Mouse (Mus musculus) lung, embryonic 15.5 days (tissue): Measurements from ENCODE around the gene Ano6. TPM values are rescaled to one million over a fixed set of nuclear protein-coding genes. Genes with fewer than 3 reads are reported as not detected.

Experiments
- ATAC-seq: fragments of 200-750 bp; cut with Nextera tagmentation; 2 replicates; pipeline ENCODE4 v1.8.0; 2017; ENCODE audit warnings: moderate number of reproducible peaks, borderline replicate concordance; ENCODE audit not compliant: low FRiP score, low TSS enrichment; ENCODE audit errors: extremely low read depth
- H3K27ac ChIP-seq: fragments of 300-500 bp; sonication (generic); 2 replicates; pipeline ENCODE4 v1.5.1; 2015; ENCODE audit warnings: moderate library complexity, mild to moderate bottlenecking, inconsistent platforms
- H3K27me3 ChIP-seq: fragments of 300-500 bp; sonication (generic); 2 replicates; pipeline ENCODE4 v1.6.1; 2015; ENCODE audit warnings: inconsistent platforms
- H3K36me3 ChIP-seq: fragments of 300-500 bp; sonication (generic); 2 replicates; pipeline ENCODE4 v1.6.1; 2015; ENCODE audit warnings: inconsistent platforms
- H3K4me1 ChIP-seq: fragments of 300-500 bp; sonication (generic); 2 replicates; pipeline ENCODE4 v1.6.1; 2015; ENCODE audit warnings: inconsistent platforms
- H3K4me2 ChIP-seq: fragments of 300-500 bp; sonication (generic); 2 replicates; pipeline ENCODE4 v1.6.1; 2015; ENCODE audit warnings: inconsistent platforms, mild to moderate bottlenecking, moderate library complexity
- H3K4me3 ChIP-seq: fragments of 300-500 bp; sonication (generic); 2 replicates; pipeline ENCODE4 v1.5.1; 2015; ENCODE audit warnings: mild to moderate bottlenecking, inconsistent platforms
- H3K9ac ChIP-seq: fragments of 300-500 bp; sonication (generic); 2 replicates; pipeline ENCODE4 v1.6.1; 2015; ENCODE audit warnings: inconsistent platforms
- H3K9me3 ChIP-seq: fragments of 300-500 bp; sonication (generic); 2 replicates; pipeline ENCODE4 v1.6.1; 2016; ENCODE audit warnings: inconsistent platforms
- WGBS: fragments of 180-500 bp; shearing (Covaris S2); methylation state at CpG from one replicate; pipeline ENCODE4 v1.1.7; 2015; 5-methylcytosine and 5-hydroxymethylcytosine counted together
- polyA plus RNA-seq: library from polyadenylated mRNA; unstranded; fragments of >200 nt; fragmentation: Nextera tagmentation; extraction: Ambion mirVana; gene quantifications from 2 replicates; pipeline ENCODE4 v1.2.1, GENCODE M21; 2015

Ano6 gene
- polyA plus RNA-seq, 1 experiment from 2014 or later, result 44.0 TPM

GRCm38 (mm10) chr15:95757169-95757568 lies 33.5 kb upstream of the Ano6 start:
- 0 out of 2 replicates have a peak, but pooled peaks cover 3% of the 10 kb centered on the region for H3K27me3 ChIP-seq
- WGBS, result 9% methylated on average over 10 of the region's 10 CpGs
- H3K36me3 ChIP-seq, result no peaks in the 10 kb centered on the region
- peaks cover 6% of the 10 kb centered on the region for H3K4me1 ChIP-seq
- no peak overlapping the region for H3K9ac ChIP-seq
- peak; percentile 96 for ATAC-seq
- no peaks in the 10 kb centered on the region for H3K9me3 ChIP-seq
- no peak overlapping the region for H3K4me3 ChIP-seq
- H3K4me2 ChIP-seq, result no peak overlapping the region
- H3K27ac ChIP-seq, result peak overlapping the region; percentile 53

DNA sequence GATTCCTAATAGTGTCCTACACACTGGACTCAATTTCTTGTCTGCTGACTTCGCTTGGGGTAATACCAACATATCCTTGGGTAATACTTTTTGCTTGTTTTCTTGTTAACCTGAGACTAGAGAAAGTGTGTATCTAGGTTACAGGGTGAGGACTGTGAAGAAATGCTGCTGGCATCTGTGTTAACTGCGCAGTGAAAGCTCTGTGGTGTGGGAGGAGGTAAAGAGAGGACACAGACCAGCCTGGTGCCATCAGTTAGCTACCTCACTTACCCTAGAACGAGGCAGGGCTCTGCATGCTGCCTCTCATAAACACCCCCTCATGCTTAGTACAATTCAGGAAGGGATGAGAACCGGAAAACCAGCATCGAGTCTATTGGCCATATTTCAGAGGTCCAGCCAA lies 32.6 kb upstream of the Ano6 start:
- Histone ChIP-seq H3K9ac (no peak overlapping the region), H3K4me3 (no peak overlapping the region), H3K36me3 (no peaks in the 10 kb centered on the region), H3K4me1 (peaks cover 6% of the 10 kb centered on the region), H3K4me2 (no peak overlapping the region), H3K27ac (no peak overlapping the region), H3K9me3 (no peaks in the 10 kb centered on the region), H3K27me3 (0 out of 2 replicates have a peak, but pooled peaks cover 4% of the 10 kb centered on the region)
- no peak for ATAC-seq
- 83% methylated on average over 5 of the region's 5 CpGs for WGBS

GRCm38 (mm10) chr15:95758696-95759434 lies 31.8 kb upstream of the Ano6 start:
- Histone ChIP-seq H3K9me3 (no peaks in the 10 kb centered on the region), H3K4me2 (no peak overlapping the region), H3K4me1 (peaks cover 6% of the 10 kb centered on the region), H3K4me3 (no peak overlapping the region), H3K9ac (no peak overlapping the region), H3K27me3 (0 out of 2 replicates have a peak, but pooled peaks cover 4% of the 10 kb centered on the region), H3K27ac (no peak overlapping the region), H3K36me3 (no peaks in the 10 kb centered on the region)
- no peak for ATAC-seq
- 79% methylated on average over 12 of the region's 12 CpGs for WGBS

DNA sequence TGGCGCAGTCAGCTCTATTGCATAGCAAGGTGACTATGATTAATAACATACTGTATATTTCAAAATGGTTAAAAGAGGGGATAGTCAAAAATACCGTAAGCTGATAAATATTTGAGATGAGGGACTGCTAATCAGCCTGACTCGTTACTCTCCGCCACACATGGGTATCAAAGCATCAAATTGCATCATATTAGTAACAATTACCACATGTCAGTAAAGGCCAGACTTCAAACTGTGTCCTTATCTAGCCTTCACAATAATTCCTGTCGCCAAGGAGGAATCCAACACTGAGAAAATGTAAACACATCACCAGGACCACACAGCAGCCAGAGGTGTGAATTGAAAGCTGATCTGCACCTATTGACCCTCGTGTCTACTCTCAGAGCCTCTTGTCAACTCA lies 30.8 kb upstream of the Ano6 start:
- Histone ChIP-seq H3K9ac (no peak overlapping the region), H3K36me3 (no peaks in the 10 kb centered on the region), H3K27ac (no peak overlapping the region), H3K4me3 (no peak overlapping the region), H3K9me3 (no peaks in the 10 kb centered on the region), H3K4me1 (peaks cover 6% of the 10 kb centered on the region), H3K4me2 (no peak overlapping the region), H3K27me3 (0 out of 2 replicates have a peak, but pooled peaks cover 4% of the 10 kb centered on the region)
- WGBS, result 28% methylated on average over 6 of the region's 6 CpGs
- ATAC-seq, result no peak

DNA sequence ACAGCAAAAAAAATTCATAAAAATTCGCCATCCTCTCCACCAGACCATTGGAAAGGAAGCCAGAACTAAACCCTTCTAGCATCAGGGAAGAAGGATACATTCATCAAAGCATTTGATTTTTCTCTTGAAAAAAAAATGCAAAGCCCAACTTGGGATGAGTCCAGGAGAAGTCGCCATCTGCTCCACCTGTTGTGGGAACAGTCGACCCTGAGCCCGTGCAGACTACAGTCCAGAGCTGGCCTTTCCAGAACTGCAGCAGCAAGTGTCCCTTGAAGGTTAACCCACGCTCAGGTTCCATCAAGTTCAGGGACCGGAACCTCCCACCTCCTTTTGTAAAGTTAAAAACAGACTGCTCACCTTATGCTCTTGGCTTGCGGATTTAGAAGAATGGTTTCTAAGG lies 29.2 kb upstream of the Ano6 start:
- H3K9ac ChIP-seq, result no peak overlapping the region
- peaks cover 6% of the 10 kb centered on the region for H3K4me1 ChIP-seq
- WGBS, result 68% methylated on average over 7 of the region's 7 CpGs

DNA sequence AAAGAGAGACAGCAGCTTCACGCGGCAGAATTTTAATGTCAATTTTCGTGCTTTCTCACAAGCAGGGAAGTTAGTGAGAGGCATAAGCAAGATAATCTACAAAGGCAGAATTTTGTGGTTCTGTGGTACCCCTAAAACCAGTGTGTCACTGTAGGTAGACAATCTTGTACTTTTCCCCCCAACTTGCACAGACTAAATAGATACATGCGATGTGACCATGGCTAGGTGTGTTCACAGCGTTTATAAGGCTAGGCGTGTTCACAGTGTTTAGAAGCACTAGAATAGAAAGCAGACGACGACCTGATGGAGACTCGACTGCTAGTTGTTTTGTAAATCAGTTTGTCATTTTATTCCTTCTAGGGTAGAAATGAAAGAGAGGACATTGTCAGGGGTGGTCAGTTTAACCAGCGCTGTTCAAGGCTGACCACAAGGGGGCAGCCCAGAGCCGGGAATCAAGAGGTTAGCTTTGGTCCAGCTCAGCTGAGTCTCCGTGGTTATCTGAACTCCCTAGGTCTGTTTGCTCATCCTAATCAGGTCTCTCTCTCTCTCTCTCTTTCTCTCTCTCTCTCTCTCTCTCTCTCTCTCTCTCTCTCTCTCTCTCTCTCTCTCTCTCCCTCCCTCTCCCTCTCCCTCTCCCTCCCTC lies 27.9 kb upstream of the Ano6 start:
- H3K9me3 ChIP-seq, result no peaks in the 10 kb centered on the region
- WGBS, result 33% methylated on average over 12 of the region's 12 CpGs
- peak; percentile 87; the same call in 1 of the 2 replicates for ATAC-seq

More for the DNA sequence above, 29.2 kb upstream of the Ano6 start:
- H3K27ac ChIP-seq, result no peak overlapping the region
- no peaks in the 10 kb centered on the region for H3K36me3 ChIP-seq
- no peak overlapping the region for H3K4me3 ChIP-seq
- no peak for ATAC-seq
- H3K4me2 ChIP-seq, result no peak overlapping the region
- H3K27me3 ChIP-seq, result 0 out of 2 replicates have a peak, but pooled peaks cover 4% of the 10 kb centered on the region
- H3K9me3 ChIP-seq, result no peaks in the 10 kb centered on the region

GRCm38 (mm10) chr15:95763464-95763863 lies 27.2 kb upstream of the Ano6 start:
- Histone ChIP-seq H3K27ac (no peak overlapping the region), H3K9me3 (no peaks in the 10 kb centered on the region), H3K36me3 (no peaks in the 10 kb centered on the region), H3K4me3 (no peak overlapping the region), H3K4me1 (no peaks in the 10 kb centered on the region), H3K9ac (no peak overlapping the region), H3K27me3 (0 out of 2 replicates have a peak, but pooled peaks cover 4% of the 10 kb centered on the region), H3K4me2 (no peak overlapping the region)
- WGBS, result 35% methylated on average over 6 of the region's 6 CpGs
- no peak for ATAC-seq

More for the DNA sequence above, 27.9 kb upstream of the Ano6 start:
- no peak overlapping the region for H3K4me3 ChIP-seq
- 0 out of 2 replicates have a peak, but pooled peaks cover 4% of the 10 kb centered on the region for H3K27me3 ChIP-seq
- H3K27ac ChIP-seq, result no peak overlapping the region
- H3K4me2 ChIP-seq, result no peak overlapping the region
- no peak overlapping the region for H3K9ac ChIP-seq
- no peaks in the 10 kb centered on the region for H3K4me1 ChIP-seq
- H3K36me3 ChIP-seq, result no peaks in the 10 kb centered on the region

GRCm38 (mm10) chr15:95765271-95765670 lies 25.4 kb upstream of the Ano6 start:
- 87% methylated on average over 8 of the region's 8 CpGs for WGBS
- Histone ChIP-seq H3K9ac (no peak overlapping the region), H3K4me2 (no peak overlapping the region), H3K9me3 (no peaks in the 10 kb centered on the region), H3K36me3 (no peaks in the 10 kb centered on the region), H3K4me1 (no peaks in the 10 kb centered on the region), H3K4me3 (no peak overlapping the region), H3K27ac (no peak overlapping the region), H3K27me3 (0 out of 2 replicates have a peak, but pooled peaks cover 4% of the 10 kb centered on the region)
- no peak for ATAC-seq

GRCm38 (mm10) chr15:95765936-95766335 lies 24.7 kb upstream of the Ano6 start:
- H3K9me3 ChIP-seq, result no peaks in the 10 kb centered on the region
- ATAC-seq, result no peak
- 86% methylated on average over 6 of the region's 6 CpGs for WGBS
- no peak overlapping the region for H3K4me3 ChIP-seq
- H3K9ac ChIP-seq, result no peak overlapping the region
- H3K36me3 ChIP-seq, result no peaks in the 10 kb centered on the region
- no peak overlapping the region for H3K4me2 ChIP-seq
- 0 out of 2 replicates have a peak, but pooled peaks cover 4% of the 10 kb centered on the region for H3K27me3 ChIP-seq
- H3K27ac ChIP-seq, result no peak overlapping the region
- H3K4me1 ChIP-seq, result no peaks in the 10 kb centered on the region

GRCm38 (mm10) chr15:95767825-95768224 lies 22.8 kb upstream of the Ano6 start:
- ATAC-seq, result no peak
- H3K9me3 ChIP-seq, result no peaks in the 10 kb centered on the region
- H3K4me2 ChIP-seq, result no peak overlapping the region
- no peaks in the 10 kb centered on the region for H3K4me1 ChIP-seq
- no peak overlapping the region for H3K4me3 ChIP-seq
- WGBS, result 70% methylated on average over 7 of the region's 7 CpGs
- no peak overlapping the region for H3K27ac ChIP-seq
- H3K9ac ChIP-seq, result no peak overlapping the region
- no peaks in the 10 kb centered on the region for H3K27me3 ChIP-seq
- H3K36me3 ChIP-seq, result no peaks in the 10 kb centered on the region

- Histone ChIP-seq H3K27ac (no peak overlapping the region), H3K4me2 (no peak overlapping the region), H3K27me3 (no peaks in the 10 kb centered on the region), H3K4me3 (no peak overlapping the region), H3K36me3 (no peaks in the 10 kb centered on the region), H3K4me1 (no peaks in the 10 kb centered on the region), H3K9ac (no peak overlapping the region), H3K9me3 (no peaks in the 10 kb centered on the region)
- no peak for ATAC-seq
- WGBS, result 84% methylated on average over 5 of the region's 5 CpGs
Measured at GRCm38 (mm10) chr15:95768703-95769102, 21.9 kb upstream of the Ano6 start.

- WGBS, result 58% methylated on average over 4 of the region's 4 CpGs
Measured at GRCm38 (mm10) chr15:95769576-95769975, 21.1 kb upstream of the Ano6 start.

More at GRCm38 (mm10) chr15:95769576-95769975, 21.1 kb upstream of the Ano6 start:
- Histone ChIP-seq H3K9ac (no peak overlapping the region), H3K27ac (no peak overlapping the region), H3K4me2 (no peak overlapping the region), H3K9me3 (no peaks in the 10 kb centered on the region), H3K27me3 (no peaks in the 10 kb centered on the region), H3K4me1 (no peaks in the 10 kb centered on the region), H3K4me3 (no peak overlapping the region), H3K36me3 (no peaks in the 10 kb centered on the region)
- ATAC-seq, result no peak
